Mouse (Mus musculus): ENCODE results near the gene Grid1.

Gene Grid1

DNA sequence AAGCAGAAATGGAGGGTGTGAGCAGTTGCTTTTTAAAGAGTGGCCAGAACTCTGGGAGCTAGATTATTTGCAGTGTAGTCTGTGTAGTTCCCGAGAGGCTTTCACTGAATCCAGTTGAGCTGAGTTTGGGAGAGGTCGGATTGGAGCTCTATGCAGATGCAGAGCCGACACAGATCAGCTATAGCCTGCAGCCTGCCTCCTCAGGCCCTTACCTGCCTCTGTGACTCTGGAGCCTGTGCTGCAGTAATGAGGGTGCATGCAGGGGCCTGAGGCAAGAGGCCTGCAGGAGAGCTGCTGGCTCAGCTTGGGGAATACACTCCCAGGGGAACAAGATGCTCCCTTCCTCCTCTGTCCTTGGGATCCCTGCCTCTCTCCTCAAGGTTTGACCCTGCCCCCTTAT, 296.0 kb downstream of the Grid1 start:
- no peak for DNase-seq (ENCODE audit: low spot score)

DNA sequence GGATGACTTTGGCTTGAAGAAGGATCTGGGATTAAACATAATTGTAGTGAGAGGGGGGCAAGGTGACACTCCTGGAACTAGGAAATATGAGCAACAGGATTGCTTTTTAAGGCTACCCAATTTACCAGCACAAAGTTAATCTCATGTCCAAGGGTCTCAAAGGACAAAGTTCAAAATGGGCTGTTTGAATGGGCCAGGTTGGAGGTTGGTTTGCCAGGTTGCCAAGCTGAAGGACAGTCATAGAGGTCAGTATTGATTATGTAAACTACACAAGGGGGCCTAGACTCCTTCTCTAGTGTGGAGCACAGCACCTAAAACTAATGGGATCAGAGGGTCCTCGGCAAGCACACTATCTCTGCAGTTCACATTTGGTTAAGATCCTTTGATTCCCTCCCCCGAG, 300.2 kb downstream of the Grid1 start:
- DNase-seq (ENCODE audit: low spot score) = no peak

DNA sequence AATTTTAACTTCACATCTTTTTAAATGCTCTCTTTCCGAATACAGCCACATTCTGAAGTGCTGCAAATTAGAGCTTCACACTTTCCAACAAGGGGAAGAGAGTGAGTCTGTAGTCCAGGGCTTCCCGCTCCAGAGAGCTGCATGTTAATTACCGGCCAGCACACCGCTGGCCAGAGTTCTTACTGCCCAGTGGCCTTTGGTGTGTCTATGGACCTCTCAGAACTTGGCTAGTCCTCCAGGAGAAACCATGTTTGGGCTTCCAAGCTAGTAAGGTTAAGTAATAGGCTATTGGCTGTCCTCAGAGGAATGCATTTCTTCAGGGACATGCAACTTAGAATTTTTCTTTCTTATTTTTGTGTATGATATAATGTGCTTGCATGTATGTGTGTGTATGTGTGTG, 301.0 kb downstream of the Grid1 start:
- DNase-seq (ENCODE audit: low spot score) = no peak

DNA sequence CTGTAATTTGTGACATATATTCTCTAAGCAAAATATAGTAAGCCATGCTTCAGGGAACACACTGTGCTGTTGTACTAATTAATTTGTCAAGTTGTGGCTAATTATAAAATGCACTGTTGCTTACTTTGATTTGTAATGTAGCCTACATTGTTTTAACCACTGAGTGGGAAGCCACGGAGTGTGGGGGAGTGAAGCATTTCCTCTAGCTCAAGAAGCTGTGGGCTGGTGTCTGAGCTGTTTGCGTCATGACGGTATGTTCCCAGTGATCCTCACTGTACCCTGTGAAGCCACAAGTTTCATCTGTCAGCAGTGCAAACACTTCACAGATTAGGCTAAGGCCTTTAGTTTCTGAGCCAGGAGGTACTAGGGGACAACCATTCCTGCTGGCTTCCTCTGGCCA, 302.2 kb downstream of the Grid1 start:
- DNase-seq (ENCODE audit: low spot score) = no peak

DNA sequence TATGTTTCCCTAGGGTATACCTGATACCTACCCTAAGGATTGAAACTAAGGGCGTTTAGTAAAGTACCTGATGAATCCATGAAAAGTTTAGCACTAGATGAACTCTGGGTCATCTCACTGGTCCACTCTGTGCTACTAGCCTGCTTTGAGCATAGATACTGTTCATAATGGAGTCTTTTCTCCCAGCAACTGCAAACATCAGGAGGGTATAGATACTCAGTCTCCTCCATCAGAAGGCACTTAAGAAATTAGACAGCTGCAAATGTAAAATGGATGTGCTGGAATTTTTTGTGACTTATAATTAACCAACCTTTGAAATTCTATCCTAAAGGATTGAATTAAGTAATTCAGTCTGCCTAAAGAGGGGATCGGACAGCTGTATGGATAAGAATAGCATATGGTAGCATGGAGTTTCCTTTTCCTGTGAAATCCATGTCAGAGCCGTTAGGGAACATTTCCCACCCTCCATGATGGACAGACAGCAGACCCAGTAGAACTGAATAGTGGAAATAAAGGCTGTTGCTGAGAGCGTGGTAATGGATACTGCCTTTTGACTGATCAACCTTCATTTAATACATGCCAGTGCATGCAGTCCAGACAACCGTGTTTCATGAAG, 303.5 kb downstream of the Grid1 start:
- DNase-seq (ENCODE audit: low spot score) = no peak

DNA sequence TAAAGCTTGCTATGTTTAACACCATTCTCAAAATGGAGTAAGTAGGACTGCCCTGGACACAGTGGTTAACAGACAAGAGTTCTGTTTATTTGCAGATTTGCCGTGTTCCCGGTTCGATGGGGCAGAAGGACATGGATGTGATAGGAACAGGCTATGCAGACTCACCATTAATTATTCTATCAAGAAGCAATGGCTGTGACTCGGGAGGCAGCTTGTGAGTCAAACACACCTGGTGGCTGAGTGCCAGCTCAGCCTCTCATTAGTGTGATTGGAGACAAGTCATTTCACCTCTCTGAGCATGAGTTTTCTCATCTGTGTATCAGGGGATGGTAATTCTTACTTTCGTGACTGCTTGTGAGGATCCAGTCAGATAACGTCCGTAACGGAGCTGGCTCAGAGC, 307.7 kb downstream of the Grid1 start:
- DNase-seq (ENCODE audit: low spot score) = no peak

DNA sequence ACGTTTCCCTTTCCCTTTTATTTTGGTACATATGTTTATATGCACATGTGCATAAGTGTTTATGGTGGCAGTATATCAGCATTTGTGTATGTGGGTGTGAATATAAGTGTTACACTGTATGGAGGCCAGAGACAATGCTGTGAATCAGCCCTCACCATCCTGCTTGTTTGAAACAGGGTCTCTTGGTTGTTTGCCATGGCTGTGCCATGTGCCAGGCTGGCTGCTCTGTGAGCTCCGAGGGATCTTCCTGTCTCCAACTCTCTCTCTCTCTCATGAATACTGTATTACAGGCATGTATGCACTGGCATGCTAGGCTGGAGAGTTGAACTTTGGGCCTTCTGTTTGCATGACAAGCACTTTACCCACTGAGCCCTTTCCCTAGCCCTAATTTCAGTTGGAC, 315.1 kb downstream of the Grid1 start:
- no peak for DNase-seq (ENCODE audit: low spot score)

DNA sequence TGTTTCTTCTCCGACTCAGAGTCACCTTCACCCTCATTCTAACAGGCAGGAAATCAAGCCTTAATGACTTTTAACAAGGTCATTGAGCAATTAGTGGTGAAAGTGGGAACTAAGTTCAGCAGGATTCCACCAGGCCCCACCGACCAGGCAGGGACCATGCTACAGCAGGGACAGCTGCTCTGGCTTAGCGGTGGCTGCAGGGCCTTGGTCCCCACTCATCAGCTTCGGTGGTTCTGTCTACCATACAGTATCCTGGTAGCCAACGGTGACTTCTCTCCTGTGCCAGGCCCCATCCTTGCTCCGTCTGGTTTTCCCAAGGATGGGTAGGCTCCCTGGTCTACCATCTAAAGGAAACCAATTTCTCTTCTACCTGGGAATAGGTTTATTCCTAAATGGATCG, 318.2 kb downstream of the Grid1 start:
- no peak for DNase-seq (ENCODE audit: low spot score)

DNA sequence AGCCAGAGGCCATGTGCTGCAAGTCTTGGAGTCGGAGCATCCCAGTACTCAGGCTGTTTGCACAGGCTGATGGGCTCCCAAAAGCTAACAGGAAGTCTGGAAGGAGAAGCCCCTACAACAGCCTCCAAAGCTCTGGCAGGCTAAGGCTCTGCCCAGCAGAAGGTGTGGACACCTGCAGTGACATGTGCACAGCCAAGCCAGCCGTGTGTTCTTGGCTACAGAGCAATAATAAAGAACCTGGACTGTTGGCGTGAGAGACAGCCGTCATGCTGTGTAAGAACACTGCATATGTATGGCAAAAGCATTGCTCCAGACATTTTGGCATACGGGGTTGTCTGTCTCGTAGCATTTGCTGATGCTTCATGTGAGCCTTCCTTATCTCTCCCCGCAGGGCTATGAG, 319.9 kb downstream of the Grid1 start:
- no peak for DNase-seq (ENCODE audit: low spot score)

DNA sequence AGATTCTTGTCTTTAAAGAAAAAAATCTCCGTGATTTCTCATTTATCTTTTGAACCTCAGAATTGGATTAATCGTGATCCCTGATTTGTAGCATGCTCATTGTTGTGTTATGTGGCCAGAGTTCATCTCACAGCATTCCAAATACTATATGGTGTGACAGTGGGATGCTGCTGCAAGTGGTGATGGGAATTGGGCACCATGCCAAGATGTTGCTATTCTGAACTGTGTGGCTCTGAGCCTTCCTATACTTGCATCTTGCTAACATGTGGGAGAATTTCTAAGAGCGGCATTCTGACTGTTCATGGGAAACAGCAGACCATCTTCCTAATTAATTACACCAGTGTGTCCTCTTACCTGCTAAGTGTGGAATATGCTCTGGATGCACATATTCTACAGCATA, 332.5 kb downstream of the Grid1 start:
- DNase-seq (ENCODE audit: low spot score) = no peak

DNA sequence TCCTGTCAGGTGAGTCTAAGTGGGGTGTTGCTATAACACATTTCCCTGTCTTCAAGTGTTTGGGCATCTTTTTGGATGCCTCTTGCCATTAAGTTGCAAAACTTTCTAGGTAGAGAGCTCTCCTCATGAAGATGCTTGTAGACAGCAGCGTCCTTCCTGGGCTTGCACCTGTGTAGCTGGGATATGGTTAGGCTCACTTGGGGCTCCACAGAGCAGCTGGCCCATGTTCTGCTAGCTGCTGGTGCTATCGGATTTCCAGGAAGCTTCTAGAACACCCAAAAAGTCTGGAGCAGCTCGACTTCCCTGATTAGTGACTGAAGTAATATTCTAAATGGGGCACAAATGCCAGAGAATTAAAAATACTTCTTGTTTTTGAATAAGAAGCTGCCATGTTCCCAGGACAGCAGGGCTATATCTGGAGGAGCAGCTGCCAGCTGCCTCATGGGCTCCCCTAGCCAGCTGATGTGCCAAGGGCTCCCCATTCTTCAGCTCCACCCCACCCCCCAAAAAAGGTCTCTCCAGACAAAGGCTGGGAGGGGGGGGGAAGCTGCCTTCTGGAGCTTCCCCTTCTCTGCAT, 333.9 kb downstream of the Grid1 start:
- no peak for DNase-seq (ENCODE audit: low spot score)

DNA sequence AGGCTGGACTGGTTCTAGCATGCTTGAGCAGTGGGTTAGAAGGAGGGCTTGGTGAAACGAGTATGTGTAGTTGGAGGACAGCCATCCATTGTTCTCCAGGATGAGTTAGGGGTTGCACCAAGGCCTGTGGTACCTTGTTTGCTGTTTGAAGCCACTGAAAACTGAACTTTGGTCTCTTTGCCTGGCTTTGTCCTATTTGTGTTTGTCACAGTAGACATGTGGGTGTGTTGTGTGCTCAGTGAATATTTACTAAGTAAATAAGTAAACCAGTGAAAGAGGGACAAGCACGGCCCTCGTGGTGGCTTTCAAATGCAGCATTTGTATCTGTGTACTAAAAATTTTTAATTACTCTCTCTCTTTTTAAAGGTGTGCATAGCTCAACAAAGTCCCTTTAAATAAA, 334.5 kb downstream of the Grid1 start:
- no peak for DNase-seq (ENCODE audit: low spot score)

DNA sequence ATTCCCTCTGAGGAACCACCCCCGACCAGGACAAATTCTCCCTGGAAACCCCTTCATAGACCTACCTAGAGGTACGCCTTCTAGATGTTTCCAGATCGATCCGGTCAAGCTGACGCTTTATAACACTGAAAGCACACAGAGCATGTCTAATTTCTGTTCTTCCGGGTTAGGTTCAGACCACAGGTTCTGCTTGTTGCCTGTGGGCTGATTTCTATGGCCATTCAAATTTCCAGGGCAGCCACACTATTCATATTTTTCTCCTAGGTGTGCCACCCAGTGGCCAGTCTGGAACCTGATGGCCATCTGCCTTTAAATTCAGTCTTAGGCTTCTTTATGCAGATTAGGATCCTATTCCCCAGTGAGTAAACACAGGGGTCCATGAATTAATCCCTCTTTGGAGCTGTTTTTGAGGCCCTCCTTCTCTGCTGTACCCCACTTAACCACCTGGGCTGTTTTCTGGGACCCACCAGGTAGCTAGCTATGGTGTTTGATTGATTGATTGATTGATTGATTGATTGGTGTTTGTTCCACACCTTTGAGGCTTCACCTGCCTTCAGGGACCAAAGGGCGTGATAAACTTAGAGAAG, 337.3 kb downstream of the Grid1 start:
- no peak for DNase-seq (ENCODE audit: low spot score)

DNA sequence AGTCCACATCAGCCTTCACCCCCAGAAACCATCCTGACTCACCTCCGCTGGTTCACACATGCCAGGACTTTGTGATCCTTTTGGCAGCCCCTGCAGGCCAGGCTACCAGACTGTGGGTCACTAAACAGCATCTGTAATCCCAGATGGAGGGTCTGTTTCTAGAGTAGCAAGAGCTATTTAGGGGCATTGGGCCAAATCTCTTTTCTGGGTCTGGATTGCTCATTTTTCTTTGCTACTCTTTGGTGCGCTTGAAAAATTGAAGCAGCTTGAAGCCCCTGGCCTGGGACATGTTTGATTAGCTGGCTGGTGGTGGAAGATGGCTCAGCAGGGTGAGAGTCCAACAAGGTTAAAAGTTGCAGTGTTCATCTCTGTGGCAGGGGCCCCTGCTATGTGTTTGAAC, 339.4 kb downstream of the Grid1 start:
- DNase-seq (ENCODE audit: low spot score) = no peak

DNA sequence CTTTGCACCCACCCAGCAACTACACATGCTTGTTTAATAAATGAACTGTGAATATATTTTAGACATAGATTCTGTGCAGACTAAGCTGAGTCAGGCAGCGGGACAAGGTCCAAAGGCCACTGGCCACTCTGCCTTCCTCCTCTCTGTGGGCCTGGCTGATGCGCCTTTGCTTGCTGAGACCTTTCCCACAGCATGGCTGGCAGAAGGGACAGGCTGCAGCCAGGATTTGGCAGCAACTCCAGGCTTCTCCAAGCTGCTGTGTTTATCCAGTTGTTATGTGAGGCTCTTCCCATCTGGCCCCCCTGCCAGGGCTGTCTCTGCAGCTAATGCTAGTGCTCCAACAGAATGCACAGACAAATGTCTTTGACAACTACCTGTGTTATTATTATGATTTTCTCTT, 347.5 kb downstream of the Grid1 start:
- no peak for DNase-seq (ENCODE audit: low spot score)

DNA sequence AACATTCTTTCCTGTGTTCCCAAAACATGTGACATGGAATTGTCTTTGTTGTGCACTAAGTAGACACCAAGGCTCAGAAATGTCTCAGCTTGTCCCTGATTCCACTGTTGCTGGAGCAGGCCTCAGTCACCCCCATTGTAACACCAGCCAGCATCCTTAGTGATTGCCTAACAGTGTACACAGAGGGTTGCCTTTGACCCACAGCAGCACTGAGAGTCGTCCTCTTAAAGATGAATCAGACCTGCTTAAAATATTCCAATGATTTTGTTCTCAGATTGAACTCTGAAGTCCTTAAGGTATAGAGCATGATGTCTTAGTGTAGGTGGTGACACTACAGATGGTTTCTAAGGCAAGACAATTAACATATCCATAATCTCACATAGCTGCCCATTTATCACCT, 354.0 kb downstream of the Grid1 start:
- DNase-seq (ENCODE audit: low spot score) = no peak

DNA sequence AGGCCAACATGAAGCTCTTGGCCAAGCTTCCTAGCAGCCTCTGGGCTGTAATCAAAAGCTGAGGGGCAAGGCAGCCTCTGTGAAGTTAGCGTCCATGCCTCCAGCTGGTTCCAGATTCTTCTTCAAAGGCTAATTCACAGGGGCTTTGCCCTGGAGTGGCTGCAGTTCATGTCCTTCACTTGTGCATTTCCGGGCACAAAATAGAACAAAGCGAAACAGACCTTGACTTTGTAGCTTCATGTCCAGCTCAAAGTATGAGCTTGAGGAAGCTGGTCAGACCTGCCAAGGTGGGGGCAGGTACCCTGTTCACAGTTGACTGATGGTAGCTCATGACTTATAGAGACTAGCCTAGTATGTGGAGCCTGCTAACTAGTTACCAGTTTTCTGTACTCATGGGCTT, 356.1 kb downstream of the Grid1 start:
- no peak for DNase-seq (ENCODE audit: low spot score)

DNA sequence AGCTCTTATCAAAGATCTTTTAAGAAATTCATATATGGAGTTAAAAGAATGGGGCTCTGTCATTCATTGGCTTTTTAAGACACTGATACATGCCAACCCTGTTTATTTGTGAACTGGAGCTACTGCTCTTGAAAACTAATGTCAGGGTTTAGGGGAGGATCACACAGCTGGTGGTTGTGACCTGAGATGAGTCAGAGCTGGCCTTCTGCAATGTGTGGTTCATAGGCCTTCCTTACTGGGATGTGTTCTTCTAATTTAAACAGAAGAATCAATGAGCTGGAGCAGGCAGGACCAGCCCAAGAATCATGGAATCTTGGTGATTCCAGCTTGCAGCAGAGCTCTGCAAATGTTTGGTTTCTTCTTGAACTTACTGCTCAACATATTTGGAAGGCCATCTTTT, 359.2 kb downstream of the Grid1 start:
- DNase-seq (ENCODE audit: low spot score) = no peak

DNA sequence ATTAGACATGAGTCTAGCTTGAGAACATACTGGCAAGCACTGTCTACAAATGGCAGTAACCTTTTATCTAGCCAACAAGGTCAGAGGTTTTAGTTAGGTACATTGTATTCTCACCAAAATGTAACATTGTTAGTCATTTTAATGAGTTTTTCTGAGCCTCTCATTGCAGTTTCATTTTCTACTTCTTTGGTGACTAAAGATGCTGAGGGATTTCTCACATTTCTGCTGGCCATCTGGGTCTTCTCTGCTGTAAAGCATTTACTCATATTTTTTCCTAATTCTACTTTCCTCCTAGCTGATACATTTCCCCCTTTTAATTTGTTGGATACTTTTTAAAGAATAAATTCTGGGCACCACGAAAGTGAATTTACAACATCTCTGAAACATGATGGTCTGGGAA, 365.5 kb downstream of the Grid1 start:
- DNase-seq (ENCODE audit: low spot score) = no peak

DNA sequence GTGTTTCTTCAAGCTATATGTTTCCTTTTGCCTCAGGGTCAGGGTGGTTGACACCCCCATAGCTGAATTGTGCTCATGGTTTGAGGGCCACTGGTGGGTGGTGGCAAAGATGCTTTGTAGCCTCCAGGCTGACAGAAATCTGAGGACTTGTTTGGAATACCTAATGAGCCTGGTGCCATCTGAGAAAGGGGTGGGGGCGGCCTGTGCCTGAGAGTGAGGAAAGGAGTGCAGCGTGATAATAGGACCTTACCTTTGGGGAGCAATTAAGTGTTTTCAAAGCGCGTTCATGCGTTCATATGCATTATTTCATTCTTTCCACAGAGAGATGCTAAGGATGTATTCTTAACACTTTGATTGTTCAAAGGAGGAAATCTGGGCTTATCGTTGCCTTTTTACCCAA, 372.3 kb downstream of the Grid1 start:
- no peak for DNase-seq (ENCODE audit: low spot score)

DNA sequence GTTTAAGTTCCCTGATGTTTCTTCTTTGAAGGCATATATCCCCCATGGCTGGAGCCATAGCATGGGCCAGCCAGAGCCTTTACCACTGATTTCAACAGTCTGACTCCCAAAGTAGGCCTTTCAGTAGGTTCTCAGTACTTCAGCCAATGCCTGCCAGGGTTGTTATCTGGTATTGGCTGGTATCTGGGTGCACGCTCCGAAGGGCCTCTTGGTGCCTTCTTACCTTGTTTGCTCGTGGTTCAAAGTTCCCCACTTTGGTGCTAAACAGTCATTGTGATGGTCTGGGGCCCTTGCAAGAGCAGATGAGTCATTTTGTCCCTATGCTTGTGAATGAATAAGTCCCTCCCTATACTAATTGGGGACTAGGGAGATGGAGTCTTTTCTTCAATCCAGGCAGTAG, 377.5 kb downstream of the Grid1 start:
- no peak for DNase-seq (ENCODE audit: low spot score)

DNA sequence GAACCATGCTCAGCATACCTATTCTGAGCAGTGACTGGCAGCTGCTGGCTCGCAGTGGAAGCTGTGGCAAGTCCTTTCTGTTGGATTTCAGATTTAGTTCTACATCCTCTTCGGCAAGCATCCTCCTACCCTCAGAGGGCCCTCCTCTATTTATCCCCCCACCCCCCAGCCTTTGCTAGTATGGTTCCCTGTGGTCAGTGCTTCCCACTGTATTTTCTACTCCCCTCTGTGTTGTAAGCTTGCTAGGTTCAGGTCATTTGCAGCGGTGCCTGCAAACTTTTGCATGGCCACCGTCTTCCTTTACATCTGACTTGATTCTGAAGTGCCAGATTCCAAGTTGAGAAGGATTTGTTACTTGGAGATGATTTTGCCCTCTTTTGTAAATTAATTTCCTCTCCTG, 378.5 kb downstream of the Grid1 start:
- DNase-seq (ENCODE audit: low spot score) = no peak

DNA sequence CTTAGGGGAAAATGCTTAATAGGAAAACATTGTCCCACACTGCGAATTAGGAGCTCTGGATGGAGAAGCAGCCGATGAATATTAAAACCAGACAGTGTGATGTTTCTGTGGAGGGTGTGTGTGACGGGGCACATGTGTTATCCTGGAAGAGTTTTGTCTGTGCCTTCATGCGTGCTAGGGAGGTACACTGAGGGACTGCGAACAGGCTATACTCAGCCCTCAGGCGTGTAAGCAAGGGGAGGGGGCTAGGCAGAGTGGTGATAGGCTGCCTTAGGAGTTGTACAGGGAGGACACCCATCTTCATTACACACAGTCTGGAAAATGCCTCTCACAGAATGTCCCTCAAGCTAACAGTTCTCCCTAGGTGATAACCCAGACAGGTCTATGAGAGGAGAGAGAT, 379.0 kb downstream of the Grid1 start:
- no peak for DNase-seq (ENCODE audit: low spot score)

DNA sequence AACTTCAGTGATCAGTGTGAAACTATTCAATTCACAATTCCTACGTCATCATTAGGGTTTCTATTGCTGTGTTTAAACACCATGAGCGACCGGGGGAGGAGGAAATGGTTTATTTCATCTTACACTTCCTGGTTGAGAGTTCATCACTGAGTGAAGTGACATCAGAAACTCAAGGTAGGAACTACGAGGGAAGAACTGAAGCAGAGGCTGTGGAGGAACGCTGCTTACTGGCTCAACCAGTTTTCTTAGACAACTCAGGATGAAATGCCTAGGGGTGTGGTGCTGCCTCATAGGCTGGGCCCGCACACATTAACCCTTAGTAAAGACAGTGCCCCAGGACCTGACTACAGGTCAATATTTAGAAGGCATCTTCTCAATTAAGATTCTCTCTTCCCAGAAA, 389.5 kb downstream of the Grid1 start:
- DNase-seq (ENCODE audit: low spot score) = no peak

All from T-cell, adult 2 months (primary cell).